Mouse (Mus musculus) E14TG2a.4 (cell line): Measurements from ENCODE around the gene Ube2q2.

Source experiments
- CTCF ChIP-seq: conservative IDR thresholded peaks from 2 replicates; pipeline ENCODE4 v1.5.1; 2014; ENCODE audit warnings: low read length
- NANOG ChIP-seq: IDR thresholded peaks from 2 replicates; pipeline ENCODE4 v1.6.1; 2014; ENCODE audit warnings: borderline replicate concordance, low read length, mixed read lengths

- TF ChIP-seq CTCF (no peak), NANOG (no peak)
Measured at GRCm38 (mm10) chr9:55246440-55246839, 97.8 kb downstream of the Ube2q2 start.
